Mouse (Mus musculus) heart, embryonic 14.5 days (tissue): ENCODE measurements around the gene Vwf. TPM values are rescaled to one million over a fixed set of nuclear protein-coding genes. Genes with fewer than 3 reads are reported as not detected.

Source experiments
- ATAC-seq: fragments of 200-750 bp; cut with Nextera tagmentation; 2 replicates; pipeline ENCODE4 v1.8.0; 2017; ENCODE audit warnings: low read depth, moderate TSS enrichment; ENCODE audit not compliant: insufficient number of reproducible peaks, insufficient read depth, low FRiP score
- H3K27ac ChIP-seq, 2 experiments: fragments of 200-500 bp in 1 of 2; fragments of 300-500 bp in 1 of 2; sonication (generic) in 1 of 2; replicated peaks in 1 of 2; 2 replicates each; pipeline ENCODE4 v1.5.1; 2012 to 2014; ENCODE audit warnings: low read depth in 2 of 2, low read length in 2 of 2, control low read depth in 1 of 2, mild to moderate bottlenecking in 1 of 2, mixed read lengths in 1 of 2; ENCODE audit not compliant: control insufficient read depth in 1 of 2, insufficient read depth in 1 of 2
- H3K27me3 ChIP-seq: fragments of 300-500 bp; sonication (generic); 2 replicates; pipeline ENCODE4 v1.6.1; 2014; ENCODE audit warnings: mild to moderate bottlenecking, low read length, control low read depth; ENCODE audit not compliant: control insufficient read depth, insufficient read depth
- H3K36me3 ChIP-seq: fragments of 300-500 bp; sonication (generic); 2 replicates; pipeline ENCODE4 v1.6.1; 2014; ENCODE audit warnings: mild to moderate bottlenecking, control low read depth, low read length, mixed read lengths; ENCODE audit not compliant: control insufficient read depth, insufficient read depth
- H3K4me1 ChIP-seq, 2 experiments: fragments of 200-500 bp in 1 of 2; fragments of 300-500 bp in 1 of 2; sonication (generic) in 1 of 2; 2 replicates each; pipeline ENCODE4 v1.6.1; 2012 to 2014; ENCODE audit warnings: low read length in 2 of 2, control low read depth in 1 of 2, mixed read lengths in 1 of 2; ENCODE audit not compliant: control insufficient read depth in 2 of 2, insufficient read depth in 2 of 2
- H3K4me2 ChIP-seq: fragments of 300-500 bp; sonication (generic); 2 replicates; pipeline ENCODE4 v1.6.1; 2014; ENCODE audit warnings: mild to moderate bottlenecking, low read length
- H3K4me3 ChIP-seq, 2 experiments: fragments of 200-500 bp in 1 of 2; fragments of 300-500 bp in 1 of 2; sonication (generic) in 1 of 2; 2 replicates each; pipeline ENCODE4 v1.5.1; 2012 to 2014; ENCODE audit warnings: low read length in 2 of 2, mild to moderate bottlenecking in 2 of 2, control low read depth in 1 of 2, low read depth in 1 of 2, moderate library complexity in 1 of 2; ENCODE audit not compliant: control insufficient read depth in 1 of 2, insufficient read depth in 1 of 2
- H3K9ac ChIP-seq: fragments of 300-500 bp; sonication (generic); 2 replicates; pipeline ENCODE4 v1.6.1; 2014; ENCODE audit warnings: mild to moderate bottlenecking, low read length
- H3K9me3 ChIP-seq: fragments of 300-500 bp; sonication (generic); 2 replicates; pipeline ENCODE4 v1.6.1; 2016; ENCODE audit warnings: low read length, control low read depth; ENCODE audit not compliant: control insufficient read depth
- WGBS: fragments of 180-500 bp; shearing (Covaris S2); extraction: QIAGEN DNeasy Blood & Tissue Kit; methylation state at CpG from one replicate; pipeline ENCODE4 v1.1.7; 2014; 5-methylcytosine and 5-hydroxymethylcytosine counted together
- polyA plus RNA-seq: library from polyadenylated mRNA; unstranded; fragments of >200 nt; fragmentation: Nextera tagmentation; extraction: Ambion mirVana; gene quantifications from 2 replicates; pipeline ENCODE4 v1.2.1, GENCODE M21; 2014

Vwf gene
- polyA plus RNA-seq, 1 experiment from 2014 or later, result 27.9 TPM

GRCm38 (mm10) chr6:125548406-125548805 lies 1.8 kb downstream of the Vwf start:
- Histone ChIP-seq H3K27ac (no peak overlapping the region), H3K4me2 (no peak overlapping the region), H3K4me3 (no peak overlapping the region), H3K27me3 (no peaks in the 10 kb centered on the region), H3K36me3 (no peaks in the 10 kb centered on the region), H3K9me3 (no peaks in the 10 kb centered on the region), H3K4me1 (no peaks in the 10 kb centered on the region; a peak in 1 of 4 replicates), H3K9ac (no peak overlapping the region)
- 67% methylated on average over 10 of the region's 10 CpGs for WGBS
- no peak for ATAC-seq

- Histone ChIP-seq H3K4me2 (no peak overlapping the region), H3K9ac (no peak overlapping the region), H3K4me1 (no peaks in the 10 kb centered on the region; a peak in 1 of 4 replicates), H3K9me3 (no peaks in the 10 kb centered on the region), H3K27ac (no peak overlapping the region), H3K27me3 (no peaks in the 10 kb centered on the region), H3K36me3 (no peaks in the 10 kb centered on the region), H3K4me3 (no peak overlapping the region)
- WGBS, result 57% methylated on average over 5 of the region's 5 CpGs
- no peak for ATAC-seq
Observed at GRCm38 (mm10) chr6:125550172-125550571, 3.6 kb downstream of the Vwf start.

- no peak overlapping the region for H3K27ac ChIP-seq
- no peaks in the 10 kb centered on the region for H3K36me3 ChIP-seq
- peak; percentile 74 for ATAC-seq
- 36% methylated on average over 6 of the region's 6 CpGs for WGBS
- H3K27me3 ChIP-seq, result no peaks in the 10 kb centered on the region
- no peaks in the 10 kb centered on the region for H3K9me3 ChIP-seq
- peak overlapping the region in 1 of 2 experiments; percentile 8; a peak in 1 of 4 replicates for H3K4me3 ChIP-seq
- H3K4me1 ChIP-seq, result no peaks in the 10 kb centered on the region; a peak in 1 of 4 replicates
- H3K4me2 ChIP-seq, result peak overlapping the region; percentile 38
- no peak overlapping the region; the same call in 1 of the 2 replicates for H3K9ac ChIP-seq
Observed at GRCm38 (mm10) chr6:125552760-125553159, 6.2 kb downstream of the Vwf start.

- Histone ChIP-seq H3K27ac (no peak overlapping the region), H3K9me3 (no peaks in the 10 kb centered on the region), H3K4me2 (0 out of 2 replicates have a peak overlapping the region, but pooled peaks have one; percentile 38), H3K27me3 (no peaks in the 10 kb centered on the region), H3K4me1 (no peaks in the 10 kb centered on the region; a peak in 1 of 4 replicates), H3K4me3 (no peak overlapping the region), H3K36me3 (no peaks in the 10 kb centered on the region), H3K9ac (no peak overlapping the region)
- 77% methylated on average over 4 of the region's 4 CpGs for WGBS
- ATAC-seq, result no peak
Observed at GRCm38 (mm10) chr6:125553551-125553950, 7.0 kb downstream of the Vwf start.

GRCm38 (mm10) chr6:125558831-125559230 lies 12.3 kb downstream of the Vwf start:
- H3K27me3 ChIP-seq, result no peaks in the 10 kb centered on the region
- ATAC-seq, result no peak
- no peak overlapping the region for H3K4me2 ChIP-seq
- H3K36me3 ChIP-seq, result no peaks in the 10 kb centered on the region
- no peak overlapping the region for H3K4me3 ChIP-seq
- H3K9me3 ChIP-seq, result no peaks in the 10 kb centered on the region
- no peaks in the 10 kb centered on the region; a peak in 1 of 4 replicates for H3K4me1 ChIP-seq
- H3K27ac ChIP-seq, result no peak overlapping the region
- 57% methylated on average over 8 of the region's 8 CpGs for WGBS
- H3K9ac ChIP-seq, result no peak overlapping the region

GRCm38 (mm10) chr6:125561031-125561430 lies 14.5 kb downstream of the Vwf start:
- no peak overlapping the region for H3K4me3 ChIP-seq
- ATAC-seq, result no peak

GRCm38 (mm10) chr6:125561521-125561920 lies 14.9 kb downstream of the Vwf start:
- H3K27me3 ChIP-seq, result no peaks in the 10 kb centered on the region

More at GRCm38 (mm10) chr6:125561031-125561430, 14.5 kb downstream of the Vwf start:
- no peaks in the 10 kb centered on the region for H3K9me3 ChIP-seq
- WGBS, result 71% methylated on average over 5 of the region's 5 CpGs
- no peak overlapping the region for H3K27ac ChIP-seq
- H3K9ac ChIP-seq, result no peak overlapping the region
- H3K27me3 ChIP-seq, result no peaks in the 10 kb centered on the region
- H3K4me1 ChIP-seq, result no peaks in the 10 kb centered on the region; a peak in 1 of 4 replicates
- H3K36me3 ChIP-seq, result no peaks in the 10 kb centered on the region
- no peak overlapping the region for H3K4me2 ChIP-seq

GRCm38 (mm10) chr6:125564812-125565281 lies 18.3 kb downstream of the Vwf start:
- Histone ChIP-seq H3K36me3 (no peaks in the 10 kb centered on the region), H3K9me3 (no peaks in the 10 kb centered on the region), H3K27me3 (no peaks in the 10 kb centered on the region), H3K4me3 (no peak overlapping the region), H3K4me2 (no peak overlapping the region), H3K27ac (no peak overlapping the region), H3K4me1 (peaks cover 2 to 7% of the 10 kb centered on the region in 2 experiments; a peak in 2 of 4 replicates), H3K9ac (no peak overlapping the region)
- WGBS, result 68% methylated on average over 7 of the region's 7 CpGs
- no peak for ATAC-seq

More at GRCm38 (mm10) chr6:125561521-125561920, 14.9 kb downstream of the Vwf start:
- WGBS, result 92% methylated on average over 2 of the region's 2 CpGs
- no peak overlapping the region for H3K4me2 ChIP-seq
- no peak for ATAC-seq
- H3K4me3 ChIP-seq, result no peak overlapping the region
- H3K27ac ChIP-seq, result no peak overlapping the region
- H3K9me3 ChIP-seq, result no peaks in the 10 kb centered on the region
- H3K4me1 ChIP-seq, result no peaks in the 10 kb centered on the region; a peak in 1 of 4 replicates
- H3K36me3 ChIP-seq, result no peaks in the 10 kb centered on the region
- no peak overlapping the region for H3K9ac ChIP-seq
